Mouse (Mus musculus): Measurements from ENCODE around the gene Smarca2.
A peak's percentile ranks its signal among the peaks of the same experiment; 100 is the strongest.

The Smarca2 gene

DNA sequence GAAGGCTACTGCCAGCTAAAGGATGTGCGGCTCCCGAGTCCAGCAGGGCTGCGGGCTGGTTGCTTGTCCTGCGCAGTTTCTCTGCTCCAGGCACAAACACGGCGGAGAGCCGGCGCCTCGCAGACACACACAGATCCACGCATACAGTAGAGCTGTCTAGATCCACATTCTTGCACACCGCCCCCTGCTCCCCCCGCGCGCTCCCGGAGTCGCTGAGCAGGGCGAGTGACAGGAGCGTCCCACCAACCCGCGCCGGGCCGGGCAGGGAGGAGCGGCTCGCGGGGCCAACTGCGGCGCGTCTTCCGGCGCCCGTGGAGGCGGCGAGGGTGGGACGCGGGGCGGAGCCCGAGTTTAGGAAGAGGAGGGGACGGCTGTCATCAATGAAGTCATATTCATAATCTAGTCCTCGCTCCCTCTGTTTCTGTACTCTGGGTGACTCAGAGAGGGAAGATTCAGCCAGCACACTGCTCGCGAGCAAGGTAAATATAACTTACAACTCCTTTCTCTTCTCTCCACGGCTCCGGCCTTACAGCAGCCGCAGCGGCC, at the start of gene Smarca2:
Smarca2 (plus strand) TSS at position 296 of the 546 bp plus-strand sequence.
- DNase-seq (ENCODE audit: low spot score in 2 of 2): peak; percentile 92 to 97

DNA sequence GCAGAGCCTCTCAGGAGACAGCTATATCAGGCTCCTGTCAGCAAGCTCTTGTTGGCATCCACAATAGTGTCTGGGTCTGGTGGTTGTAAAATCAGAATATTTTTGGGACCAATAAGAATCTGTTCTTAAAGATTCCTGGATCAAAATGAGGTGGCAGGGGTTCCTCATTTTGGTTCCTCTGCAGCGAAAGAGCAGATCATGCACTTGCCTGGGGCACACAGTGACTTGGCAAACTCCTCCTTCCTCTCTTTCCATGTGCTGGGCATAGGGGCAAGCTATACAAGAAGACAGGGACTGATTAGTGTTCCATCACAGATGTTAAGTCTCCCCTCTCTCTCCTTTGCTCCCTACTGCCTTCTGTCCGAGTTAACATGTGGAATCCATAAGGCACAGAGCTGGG, 40.0 kb upstream of the Smarca2 start:
- DNase-seq (ENCODE audit: low spot score in 2 of 2): no peak

DNA sequence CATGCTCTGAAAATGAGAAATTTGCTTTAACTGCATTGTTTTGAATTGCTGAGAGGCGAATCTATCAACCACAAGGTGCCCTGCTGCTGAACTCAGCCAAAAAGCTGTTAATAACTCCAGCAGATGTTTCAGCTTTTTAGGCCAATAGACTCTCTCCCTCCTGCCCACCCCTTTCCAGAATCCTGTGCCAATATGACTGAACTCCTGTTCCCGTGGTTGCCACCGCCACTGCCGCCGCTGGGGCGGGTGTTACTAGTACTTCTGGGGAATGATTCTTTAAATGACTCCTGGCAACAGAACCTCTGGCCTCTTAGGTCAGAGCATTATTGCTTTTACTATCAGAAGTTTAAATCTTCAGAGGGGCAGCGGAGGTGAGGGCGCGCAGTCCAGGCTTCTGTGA, 38.7 kb upstream of the Smarca2 start:
- DNase-seq (ENCODE audit: low spot score in 2 of 2): no peak

- DNase-seq (ENCODE audit: low spot score in 2 of 2): no peak
These were observed 36.6 kb upstream of the Smarca2 start for GRCm38 (mm10) chr19:26568236-26568635.

DNA sequence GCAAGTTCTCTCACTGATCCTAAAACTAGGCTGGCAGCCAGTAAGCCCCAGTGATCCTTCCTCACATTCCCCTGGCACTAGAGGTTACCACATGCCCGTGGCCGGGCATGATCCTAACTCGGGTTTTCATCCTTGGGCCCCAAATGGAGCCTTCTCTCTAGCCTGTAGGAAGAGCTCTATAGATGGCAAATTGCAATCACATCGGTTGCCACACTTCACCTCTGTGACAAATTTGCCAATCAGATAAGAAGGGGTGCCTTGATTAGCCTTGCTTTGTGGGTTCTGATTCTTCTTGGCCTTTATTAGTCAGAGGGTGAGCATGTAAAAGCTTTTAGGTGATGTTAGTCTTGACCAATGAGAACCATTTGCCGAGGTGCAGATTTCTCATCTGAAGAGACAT, 35.9 kb upstream of the Smarca2 start:
- no peak for DNase-seq (ENCODE audit: low spot score in 2 of 2)

DNA sequence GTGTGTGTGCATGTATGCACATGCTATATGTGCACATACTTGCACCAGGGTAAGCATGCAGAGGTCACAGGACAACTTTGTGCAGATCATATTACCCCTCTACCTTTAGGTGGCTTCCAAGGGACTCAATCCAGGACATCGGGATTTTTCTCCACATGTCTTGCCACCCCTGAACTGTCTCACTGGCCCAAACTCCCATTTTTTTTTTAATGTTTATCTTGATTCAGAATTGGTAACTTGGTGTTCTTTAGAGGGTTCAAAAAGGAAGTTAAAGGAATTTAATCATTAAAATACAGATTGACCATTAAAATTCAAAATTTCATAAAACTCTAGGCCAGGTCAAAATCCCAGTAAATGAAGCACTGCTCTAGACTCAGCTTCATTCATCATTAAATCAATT, 35.4 kb upstream of the Smarca2 start:
- DNase-seq (ENCODE audit: low spot score in 2 of 2): no peak

GRCm38 (mm10) chr19:26579645-26580044, 25.2 kb upstream of the Smarca2 start:
- no peak for DNase-seq (ENCODE audit: low spot score in 2 of 2)

GRCm38 (mm10) chr19:26580061-26580460, 24.8 kb upstream of the Smarca2 start:
- no peak for DNase-seq (ENCODE audit: low spot score in 2 of 2)

DNA sequence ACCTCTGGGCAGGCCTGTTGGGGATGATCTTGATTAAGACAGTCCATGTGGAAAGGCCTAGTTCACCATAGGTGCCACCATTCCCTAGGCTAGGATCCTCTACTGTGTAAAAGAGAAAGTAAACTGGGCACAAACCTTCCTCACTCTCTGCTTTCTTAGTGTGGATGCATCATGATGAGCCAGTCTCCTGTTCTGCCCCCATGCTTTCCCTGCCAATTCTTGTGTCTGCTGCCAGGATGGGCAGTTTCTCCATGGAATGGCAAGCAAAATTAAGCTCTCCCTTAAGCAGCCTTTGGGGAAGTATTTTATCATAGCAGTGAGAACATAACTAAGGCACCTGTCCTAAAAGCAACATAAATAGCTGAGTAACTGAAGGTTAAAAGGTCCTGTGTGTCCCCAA, 10.2 kb upstream of the Smarca2 start:
- DNase-seq (ENCODE audit: low spot score in 2 of 2): no peak

- no peak for DNase-seq (ENCODE audit: low spot score in 2 of 2)
These were observed 3.4 kb upstream of the Smarca2 start for GRCm38 (mm10) chr19:26601459-26601858.

DNA sequence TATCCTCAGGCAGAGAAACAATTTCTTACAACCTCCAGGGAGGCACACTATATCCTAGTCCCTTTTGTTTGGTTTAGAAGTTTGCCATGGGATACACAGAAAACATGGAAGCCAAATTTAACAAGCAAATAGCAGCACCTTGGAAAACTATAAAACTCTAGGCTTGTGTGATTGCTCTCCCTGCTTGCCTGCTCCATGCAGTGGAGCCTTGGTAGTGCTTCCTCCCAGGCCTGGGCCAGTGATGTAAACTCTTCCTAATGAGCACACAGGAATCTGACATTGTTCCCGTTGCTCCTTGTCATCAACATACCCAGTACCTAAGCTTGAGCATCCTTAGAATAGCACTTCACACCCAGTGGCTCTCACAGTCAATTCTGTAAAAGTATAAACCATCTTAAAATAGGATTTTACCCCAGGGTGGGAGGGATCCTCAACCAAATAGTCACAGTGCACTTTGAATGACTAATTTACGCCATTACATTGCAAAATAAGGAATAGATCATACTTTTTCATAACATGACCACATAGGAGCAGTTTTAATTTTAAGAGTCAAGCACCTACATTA, 1.5 kb upstream of the Smarca2 start:
- DNase-seq (ENCODE audit: low spot score in 2 of 2): no peak

DNA sequence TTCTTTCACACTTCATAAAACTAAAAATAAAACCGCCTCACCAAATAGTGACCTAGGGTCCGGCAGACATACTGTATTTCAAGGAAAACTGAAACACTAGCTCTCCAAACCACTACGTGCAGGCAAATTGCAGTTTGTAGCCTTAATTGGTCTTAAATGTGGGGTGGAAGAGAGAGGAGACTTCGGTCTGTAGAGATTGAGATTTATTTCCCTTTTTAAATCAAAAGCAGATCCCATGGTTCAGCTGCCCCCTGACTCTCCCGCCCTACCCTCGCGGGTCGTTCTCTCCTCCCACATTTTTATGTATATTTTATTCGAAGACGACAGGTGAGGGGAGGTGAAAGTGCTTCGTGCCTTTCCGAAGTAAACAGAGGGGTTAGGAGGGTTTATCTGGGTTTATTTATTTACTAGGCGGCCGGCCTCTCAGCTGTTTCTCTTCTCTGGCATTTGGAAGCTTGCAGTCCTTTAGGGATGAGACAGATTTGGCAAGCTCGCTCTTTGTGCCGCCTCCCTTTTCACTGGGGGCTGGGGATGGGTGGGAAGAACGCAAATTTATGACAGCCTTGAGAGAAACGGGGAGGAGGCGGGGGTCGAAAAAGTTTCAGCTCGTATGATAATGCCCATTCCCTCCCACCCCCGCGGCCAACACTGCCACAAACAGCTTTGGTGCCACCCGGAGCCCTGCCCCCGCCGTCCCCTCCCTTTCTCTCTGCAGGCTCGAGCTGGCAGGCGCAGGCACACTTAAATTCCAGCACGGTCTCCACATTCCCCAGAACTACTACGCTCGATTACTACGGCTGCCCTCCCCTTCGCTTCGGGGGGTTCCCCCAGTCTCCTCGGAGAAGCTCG, 720 bp upstream of the Smarca2 start:
- no peak for DNase-seq (ENCODE audit: low spot score in 2 of 2)

- peak; percentile 47 to 48 for DNase-seq (ENCODE audit: low spot score in 2 of 2)
These were observed 829 bp downstream of the Smarca2 start for GRCm38 (mm10) chr19:26605438-26606320.

DNA sequence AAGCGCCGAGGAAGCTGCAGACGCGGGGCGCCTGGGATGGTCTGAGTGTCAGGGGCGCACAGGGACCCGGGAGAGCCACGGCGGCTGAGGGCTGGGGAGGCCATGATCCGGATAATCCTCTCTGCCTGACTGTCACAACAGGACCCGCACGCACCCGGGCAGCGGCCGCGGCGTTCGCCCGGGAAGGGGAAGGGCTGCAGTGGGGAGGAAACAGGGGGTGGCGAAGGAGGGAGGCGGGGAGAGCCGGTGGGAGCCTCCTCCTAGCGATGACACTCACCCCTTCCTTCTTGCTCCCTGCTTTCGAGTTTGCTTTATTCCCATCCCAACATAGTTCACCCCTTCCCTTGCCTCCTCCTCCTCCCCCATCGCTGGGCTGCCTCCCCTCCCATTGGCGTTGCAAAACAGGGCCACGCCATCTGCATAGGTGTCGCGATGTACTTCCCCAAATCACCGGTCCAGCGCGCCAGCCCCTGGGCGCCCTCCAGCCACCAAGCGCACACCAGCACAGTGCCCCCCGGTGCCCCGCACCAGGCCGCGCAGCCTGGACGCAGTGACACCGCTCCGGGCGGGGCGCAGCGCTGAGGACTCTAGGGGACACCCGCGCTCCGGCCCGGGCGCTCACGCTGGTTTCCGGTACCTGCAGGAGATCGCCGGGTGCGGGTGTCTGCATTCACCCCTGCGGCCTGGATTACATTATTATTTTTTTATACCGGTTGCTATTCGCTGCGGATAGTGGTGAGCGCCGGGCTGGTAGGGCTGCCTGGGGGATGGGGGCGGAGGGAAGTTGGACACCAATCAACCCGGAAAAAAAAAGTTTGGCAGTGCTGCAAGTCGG, 1.7 kb downstream of the Smarca2 start:
- peak; percentile 49 to 62 for DNase-seq (ENCODE audit: low spot score in 2 of 2)

GRCm38 (mm10) chr19:26607156-26607536, 2.3 kb downstream of the Smarca2 start:
- DNase-seq (ENCODE audit: low spot score in 2 of 2): no peak

GRCm38 (mm10) chr19:26607551-26608433, 2.9 kb downstream of the Smarca2 start:
- peak; percentile 27 to 45 for DNase-seq (ENCODE audit: low spot score in 2 of 2)

- no peak for DNase-seq (ENCODE audit: low spot score in 2 of 2)
These were observed 3.6 kb downstream of the Smarca2 start for GRCm38 (mm10) chr19:26608434-26608812.

- DNase-seq (ENCODE audit: low spot score in 2 of 2): no peak
These were observed 4.8 kb downstream of the Smarca2 start for GRCm38 (mm10) chr19:26609637-26610036.

- no peak for DNase-seq (ENCODE audit: low spot score in 2 of 2)
These were observed 8.1 kb downstream of the Smarca2 start for GRCm38 (mm10) chr19:26612995-26613394.

DNA sequence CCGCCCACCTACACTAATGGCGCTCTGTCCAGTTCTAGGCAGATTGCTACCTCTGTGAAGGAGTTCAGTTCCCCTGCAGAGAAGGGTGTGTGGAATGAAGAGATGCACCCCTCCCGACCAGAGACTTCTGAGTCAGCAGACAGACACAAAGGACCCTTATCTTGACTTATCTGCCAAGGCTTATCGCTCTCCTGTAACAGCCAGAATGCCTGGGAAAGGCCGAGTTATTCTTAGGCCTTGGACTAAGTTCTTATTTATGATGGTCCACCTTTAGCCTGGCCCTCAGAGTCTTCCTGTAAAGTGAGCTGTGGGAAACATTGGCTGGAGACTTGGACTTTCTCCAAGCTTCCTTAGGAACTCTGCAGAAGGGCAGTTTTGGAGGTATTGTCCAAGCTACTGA, 8.8 kb downstream of the Smarca2 start:
- no peak for DNase-seq (ENCODE audit: low spot score in 2 of 2)
